Mouse (Mus musculus): Measurements from ENCODE around the gene Arhgef2. TPM values are rescaled to one million over a fixed set of nuclear protein-coding genes. Genes with fewer than 3 reads are reported as not detected.
"Not testable (repeated sequence)": the region's sequence is repeated elsewhere in the genome, so short reads cannot be mapped to it uniquely, and the experiment has no call there.

Gene Arhgef2
- polyA plus RNA-seq, 1 experiment from 2014 or later = 16.4 TPM

DNA sequence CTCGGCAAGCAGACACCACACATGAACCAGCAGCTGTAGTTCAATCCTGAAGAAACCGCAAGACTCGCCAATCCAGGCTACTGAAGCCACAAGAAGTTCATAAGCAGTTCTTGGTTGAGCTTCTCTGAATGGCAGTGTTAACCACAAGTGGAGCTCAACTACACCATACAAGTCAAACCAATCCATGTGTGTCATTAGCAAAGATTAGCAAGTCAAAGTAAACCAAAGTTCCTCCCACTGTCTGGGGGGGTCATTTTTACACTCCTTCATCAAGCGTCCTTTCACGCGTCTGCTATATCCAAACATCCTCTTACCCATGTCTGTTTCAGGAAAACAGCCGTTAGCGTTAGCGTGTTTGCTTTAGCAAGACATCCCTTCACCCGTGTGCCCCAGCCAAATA, 35.4 kb upstream of the Arhgef2 start:
- Histone ChIP-seq H3K36me3 (peaks cover 49% of the 10 kb centered on the region), H3K9ac (no peak overlapping the region), H3K27ac (no peak overlapping the region), H3K4me3 (replicated peaks) (no peak overlapping the region), H3K4me1 (replicated peaks) (peaks cover 23% of the 10 kb centered on the region), H3K4me2 (no peak overlapping the region), H3K9me3 (replicated peaks) (no peaks in the 10 kb centered on the region), H3K27me3 (no peaks in the 10 kb centered on the region)
- DNase-seq (no peak), ATAC-seq (ENCODE audit: low read depth) (no peak)
- 88% methylated on average over 10 of the region's 10 CpGs for WGBS (ENCODE audit: insufficient replicate concordance)

DNA sequence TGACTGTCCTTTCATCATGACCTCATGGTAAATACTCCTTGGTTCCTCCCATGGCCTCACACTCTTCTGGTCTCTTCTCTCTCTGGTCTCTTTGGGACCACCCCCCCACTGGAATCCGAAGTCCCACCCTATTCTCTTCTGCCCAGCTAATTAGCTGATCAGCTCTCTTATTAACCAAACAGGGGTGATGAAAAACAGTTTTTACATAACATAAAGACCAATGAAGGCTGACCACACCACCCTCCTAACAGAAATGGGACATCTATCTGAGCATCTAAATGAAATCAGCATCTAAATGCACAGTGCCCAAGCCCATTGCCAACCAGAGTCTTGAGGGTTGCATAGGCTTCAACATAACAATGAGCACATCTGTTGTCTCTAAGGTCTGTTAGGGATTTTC, 33.9 kb upstream of the Arhgef2 start:
- ATAC-seq (ENCODE audit: low read depth) (no peak), DNase-seq (no peak)
- Histone ChIP-seq H3K9ac (no peak overlapping the region), H3K9me3 (replicated peaks) (no peaks in the 10 kb centered on the region), H3K4me1 (replicated peaks) (peaks cover 15% of the 10 kb centered on the region), H3K4me2 (no peak overlapping the region), H3K27me3 (no peaks in the 10 kb centered on the region), H3K4me3 (replicated peaks) (no peak overlapping the region), H3K27ac (no peak overlapping the region), H3K36me3 (peaks cover 34% of the 10 kb centered on the region)
- WGBS (ENCODE audit: insufficient replicate concordance) = 80% methylated on average over 1 of the region's 1 CpGs

DNA sequence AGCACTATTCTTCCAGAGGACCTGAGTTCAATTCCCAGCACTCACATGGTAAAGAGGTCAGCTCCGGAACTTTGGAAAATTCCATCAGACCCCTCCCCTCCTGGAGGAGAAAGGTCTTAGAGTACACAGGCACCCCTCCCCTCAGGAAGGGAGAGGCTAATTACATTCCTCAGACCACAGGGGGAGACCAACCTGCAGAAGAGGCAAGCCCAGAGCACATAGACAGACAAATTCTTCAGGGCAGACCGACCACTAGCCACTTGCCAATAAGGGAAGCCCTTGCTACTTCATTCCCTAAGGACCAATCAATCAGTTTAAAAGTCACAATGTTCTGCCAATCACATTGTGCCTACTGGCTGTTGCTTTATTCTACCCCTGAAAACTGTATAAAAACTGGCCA, 32.9 kb upstream of the Arhgef2 start:
- Histone ChIP-seq H3K9ac (no peak overlapping the region), H3K4me3 (replicated peaks) (no peak overlapping the region), H3K4me2 (no peak overlapping the region), H3K36me3 (peaks cover 25% of the 10 kb centered on the region), H3K27ac (no peak overlapping the region), H3K9me3 (replicated peaks) (no peaks in the 10 kb centered on the region), H3K4me1 (replicated peaks) (peaks cover 10% of the 10 kb centered on the region), H3K27me3 (no peaks in the 10 kb centered on the region)
- 68% methylated on average over 2 of the region's 2 CpGs for WGBS (ENCODE audit: insufficient replicate concordance)
- no peak for DNase-seq
- ATAC-seq (ENCODE audit: low read depth) = no peak

DNA sequence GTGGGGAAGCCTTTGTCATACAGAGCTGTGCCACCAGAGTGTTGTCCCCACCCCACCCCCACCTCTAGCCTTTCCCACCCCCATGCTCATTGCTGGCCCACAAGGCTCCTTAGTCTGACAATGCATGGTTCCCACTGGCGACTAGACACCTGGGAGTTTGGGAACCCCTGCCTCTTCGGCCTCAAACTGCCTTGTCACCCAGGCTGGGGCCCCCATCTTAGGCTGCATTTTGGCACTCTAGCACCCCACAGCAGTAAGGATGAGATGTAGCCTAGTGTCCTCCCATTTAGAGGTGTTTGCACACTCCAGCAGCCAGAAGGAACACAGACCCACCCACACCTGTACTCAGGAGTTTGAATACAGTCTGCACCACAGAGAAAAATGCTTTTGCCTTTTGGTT, 32.0 kb upstream of the Arhgef2 start:
- Histone ChIP-seq H3K27ac (no peak overlapping the region), H3K4me3 (replicated peaks) (no peak overlapping the region), H3K27me3 (no peaks in the 10 kb centered on the region), H3K4me2 (no peak overlapping the region), H3K9me3 (replicated peaks) (no peaks in the 10 kb centered on the region), H3K36me3 (peaks cover 15% of the 10 kb centered on the region), H3K9ac (no peak overlapping the region), H3K4me1 (replicated peaks) (peaks cover 4% of the 10 kb centered on the region)
- DNase-seq (no peak), ATAC-seq (ENCODE audit: low read depth) (no peak)
- WGBS (ENCODE audit: insufficient replicate concordance) = 65% methylated on average over 2 of the region's 2 CpGs

DNA sequence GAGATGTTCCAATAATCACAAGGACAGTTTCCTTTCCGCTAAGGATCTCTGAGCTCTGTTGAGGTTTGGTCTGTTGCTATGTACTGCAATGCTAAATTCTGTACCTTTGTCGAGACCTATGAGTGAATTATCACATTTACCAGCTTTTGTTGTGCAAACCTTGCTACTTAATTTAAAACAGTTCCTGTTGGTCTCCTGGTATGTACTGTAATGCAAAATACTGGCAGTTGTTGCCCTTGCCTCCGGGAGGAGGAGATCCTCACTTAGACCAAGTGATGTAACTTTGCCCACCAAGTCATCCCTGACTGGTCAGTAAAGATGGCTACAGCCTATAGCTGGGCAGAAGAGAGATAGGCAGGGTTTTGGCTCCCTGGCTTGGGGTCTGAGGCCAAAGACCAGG, 30.2 kb upstream of the Arhgef2 start, which contains the start of gene Ssr2:
TSS of gene Ssr2 (plus strand) at position 337 of the 400 bp plus-strand sequence.
- Histone ChIP-seq H3K27me3 (no peaks in the 10 kb centered on the region), H3K9ac (no peak within 1 kb of the TSS), H3K4me3 (replicated peaks) (no peak within 1 kb of the TSS), H3K9me3 (replicated peaks) (no peaks in the 10 kb centered on the region), H3K4me1 (replicated peaks) (peaks cover 15% of the 10 kb centered on the region), H3K4me2 (no peak within 1 kb of the TSS), H3K36me3 (no peaks in the 10 kb centered on the region), H3K27ac (no peak within 1 kb of the TSS)
- WGBS (ENCODE audit: insufficient replicate concordance) = 72% methylated on average over 3 of the region's 3 CpGs
- DNase-seq = no peak
- ATAC-seq (ENCODE audit: low read depth) = no peak

DNA sequence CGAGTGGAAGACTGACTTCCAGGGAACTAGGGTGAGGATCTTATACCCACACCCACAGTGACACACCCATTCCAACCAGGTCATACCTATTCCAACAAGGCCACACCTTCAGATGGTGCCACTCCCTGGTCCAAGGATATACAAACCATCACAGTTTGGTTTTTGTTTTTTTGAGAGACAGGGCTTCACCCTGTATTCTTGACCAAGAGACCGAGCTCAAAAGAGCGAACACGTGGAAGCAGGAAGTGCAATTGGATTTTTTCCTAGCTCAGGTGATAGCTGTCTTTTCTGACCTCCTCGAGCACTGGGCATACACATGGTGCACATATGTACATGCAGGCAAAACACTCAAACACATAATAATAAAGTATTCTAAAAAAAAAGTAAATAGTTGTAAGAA, 27.9 kb upstream of the Arhgef2 start:
- not testable (repeated sequence) for DNase-seq
- 73% methylated on average over 5 of the region's 5 CpGs for WGBS (ENCODE audit: insufficient replicate concordance)

DNA sequence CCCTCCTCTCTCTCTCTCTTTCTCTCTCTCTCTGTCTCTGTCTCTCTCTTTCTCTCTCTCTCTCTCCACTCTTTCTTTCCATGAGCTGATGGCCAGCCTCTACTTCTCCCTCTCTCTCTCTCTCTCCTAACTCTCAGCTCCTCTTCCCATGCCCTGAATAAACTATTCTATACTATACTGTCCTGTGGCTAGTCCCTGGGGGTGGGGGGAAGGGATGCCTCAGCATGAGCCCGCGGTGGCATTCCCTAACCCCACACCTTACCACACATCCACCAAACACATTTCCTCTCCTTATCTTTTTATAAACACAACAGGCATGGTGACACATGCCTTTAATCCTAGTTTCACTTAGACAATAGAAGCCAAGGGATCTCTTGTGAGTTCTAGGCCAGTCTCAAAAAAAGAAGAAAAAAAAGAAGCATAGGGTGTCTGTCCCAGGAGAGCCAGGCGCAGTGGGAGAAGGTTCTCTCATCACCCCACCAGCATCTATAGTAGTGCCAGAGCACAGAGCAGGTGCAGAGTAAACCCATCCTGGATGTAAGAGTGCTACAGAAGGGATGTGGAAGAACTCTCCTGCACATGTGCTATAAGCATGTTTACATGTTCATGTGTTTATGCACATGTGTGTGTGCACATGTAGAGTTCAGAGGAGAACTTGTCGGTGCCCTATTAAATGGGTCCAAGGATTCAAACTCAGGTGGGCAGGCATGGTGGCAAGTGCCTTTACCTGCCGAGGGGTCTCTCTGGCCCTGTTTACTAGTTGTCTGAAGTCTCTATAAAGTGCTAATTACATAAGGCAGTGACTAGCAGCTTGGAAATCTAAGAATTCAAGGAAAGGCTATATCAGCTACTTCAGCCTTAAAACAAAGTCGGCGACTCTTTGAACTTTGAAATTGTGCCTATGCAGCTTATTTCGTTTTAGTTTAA, 27.0 kb upstream of the Arhgef2 start:
- Histone ChIP-seq H3K27ac (peak overlapping the region; percentile 9; the same call in 1 of the 2 replicates), H3K27me3 (no peaks in the 10 kb centered on the region), H3K4me3 (replicated peaks) (peak overlapping the region; percentile 97), H3K36me3 (peaks cover 32% of the 10 kb centered on the region), H3K9me3 (replicated peaks) (no peaks in the 10 kb centered on the region), H3K4me1 (replicated peaks) (peaks cover 23% of the 10 kb centered on the region), H3K4me2 (peak overlapping the region; percentile 83), H3K9ac (peak overlapping the region; percentile 96)
- DNase-seq = no peak
- ATAC-seq (ENCODE audit: low read depth) = peak; percentile 42; the same call in 1 of the 2 replicates
- WGBS (ENCODE audit: insufficient replicate concordance) = 39% methylated on average over 8 of the region's 8 CpGs

More for the DNA sequence above, 27.9 kb upstream of the Arhgef2 start:
- not testable (repeated sequence) for H3K4me2 ChIP-seq; ATAC-seq (ENCODE audit: low read depth); H3K27me3 ChIP-seq; H3K9me3 ChIP-seq (replicated peaks); H3K9ac ChIP-seq; H3K4me3 ChIP-seq (replicated peaks); H3K27ac ChIP-seq
- Histone ChIP-seq H3K36me3 (peaks cover 23% of the 10 kb centered on the region), H3K4me1 (replicated peaks) (peaks cover 23% of the 10 kb centered on the region)

DNA sequence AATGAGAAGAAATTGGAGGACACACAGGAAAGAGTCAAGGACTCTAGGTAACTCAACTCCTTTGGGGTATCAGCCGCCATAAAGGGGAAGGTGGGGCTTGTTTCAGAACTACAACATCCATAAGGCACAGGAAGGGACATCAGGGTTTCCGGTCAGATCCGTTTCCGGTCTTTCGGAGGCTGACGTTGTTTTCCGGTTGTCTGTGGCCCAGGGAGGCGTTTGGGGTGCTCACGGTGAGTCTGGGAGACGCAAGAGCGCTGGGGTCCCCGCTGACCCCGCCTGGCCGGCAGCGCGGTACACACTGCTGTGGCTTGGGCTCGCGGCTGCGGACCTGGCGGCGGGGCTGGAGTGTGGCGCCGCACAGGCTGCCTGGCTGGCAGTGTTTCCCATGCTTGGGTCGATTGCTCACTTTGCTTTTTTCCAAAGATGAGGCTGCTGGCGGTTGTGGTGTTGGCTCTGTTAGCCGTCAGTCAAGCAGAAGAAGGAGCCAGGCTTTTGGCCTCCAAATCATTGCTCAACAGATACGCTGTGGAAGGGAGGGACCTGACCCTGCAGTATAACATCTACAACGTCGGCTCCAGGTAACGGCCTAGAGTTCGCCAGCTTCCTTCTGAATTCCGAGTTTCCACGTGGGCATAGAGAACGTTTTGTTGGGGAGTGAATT, 26.2 kb upstream of the Arhgef2 start:
- H3K9me3 ChIP-seq (replicated peaks) = no peaks in the 10 kb centered on the region
- H3K4me3 ChIP-seq (replicated peaks) = peak overlapping the region; percentile 97
- H3K4me1 ChIP-seq (replicated peaks) = peaks cover 23% of the 10 kb centered on the region
- peak overlapping the region; percentile 96 for H3K9ac ChIP-seq
- peak overlapping the region; percentile 86 for H3K27ac ChIP-seq
- H3K36me3 ChIP-seq = peaks cover 40% of the 10 kb centered on the region
- H3K4me2 ChIP-seq = peak overlapping the region; percentile 83
- DNase-seq = peak; percentile 73
- WGBS (ENCODE audit: insufficient replicate concordance) = under 1% methylated on average over 34 of the region's 34 CpGs
- ATAC-seq (ENCODE audit: low read depth) = peak; percentile 89
- H3K27me3 ChIP-seq = no peaks in the 10 kb centered on the region

DNA sequence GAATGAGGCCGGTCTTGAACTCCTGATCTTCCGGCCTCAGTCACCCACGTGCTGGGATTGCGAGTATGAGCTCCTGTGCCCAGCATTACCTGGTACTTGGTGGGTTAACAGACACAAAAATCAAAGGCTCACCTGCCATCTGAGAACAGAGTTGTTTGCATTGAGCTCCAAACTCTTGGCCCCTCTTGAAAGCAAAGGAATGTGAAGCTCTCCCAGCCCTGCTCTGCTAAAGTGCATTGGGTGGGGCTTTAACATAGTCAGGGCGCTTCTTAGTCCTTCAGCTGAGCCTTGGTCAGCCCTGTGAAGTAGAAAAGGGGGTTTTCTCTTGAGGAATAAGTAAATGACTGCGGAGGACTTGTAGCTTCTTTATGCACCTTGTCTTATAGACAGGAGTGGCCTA, 20.0 kb upstream of the Arhgef2 start:
- peaks cover 74% of the 10 kb centered on the region for H3K36me3 ChIP-seq
- H3K9me3 ChIP-seq (replicated peaks) = no peaks in the 10 kb centered on the region
- DNase-seq (no peak), ATAC-seq (ENCODE audit: low read depth) (no peak)
- no peak overlapping the region for H3K9ac ChIP-seq
- H3K4me1 ChIP-seq (replicated peaks) = peaks cover 6% of the 10 kb centered on the region
- no peak overlapping the region for H3K27ac ChIP-seq
- no peak overlapping the region for H3K4me2 ChIP-seq
- H3K27me3 ChIP-seq = no peaks in the 10 kb centered on the region
- H3K4me3 ChIP-seq (replicated peaks) = no peak overlapping the region
- WGBS (ENCODE audit: insufficient replicate concordance) = 87% methylated on average over 6 of the region's 6 CpGs

DNA sequence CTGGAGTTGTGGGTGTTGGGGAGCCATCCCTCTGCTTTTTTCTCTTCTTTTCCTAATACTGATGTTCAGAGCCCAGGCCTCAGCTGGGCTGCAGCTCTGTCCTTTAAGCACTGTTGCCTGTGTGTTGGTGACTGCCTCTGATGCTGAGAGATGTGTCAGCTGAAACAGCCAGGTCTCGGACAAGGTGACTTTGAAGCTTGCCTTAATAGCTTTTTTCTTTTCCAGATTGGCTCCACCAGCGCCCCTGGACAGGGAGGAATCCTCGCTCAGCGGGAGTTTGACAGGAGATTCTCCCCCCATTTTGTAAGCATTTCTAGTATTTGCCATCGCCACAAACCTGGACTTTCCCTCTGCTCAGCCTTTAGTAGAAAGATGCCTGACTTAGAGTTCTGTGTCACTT, 19.1 kb upstream of the Arhgef2 start:
- Histone ChIP-seq H3K27me3 (no peaks in the 10 kb centered on the region), H3K36me3 (peaks cover 65% of the 10 kb centered on the region), H3K4me1 (replicated peaks) (peaks cover 8% of the 10 kb centered on the region; the same call in 1 of the 2 replicates), H3K4me3 (replicated peaks) (no peak overlapping the region), H3K27ac (no peak overlapping the region), H3K9ac (no peak overlapping the region), H3K4me2 (no peak overlapping the region), H3K9me3 (replicated peaks) (no peaks in the 10 kb centered on the region)
- DNase-seq (no peak), ATAC-seq (ENCODE audit: low read depth) (no peak)
- WGBS (ENCODE audit: insufficient replicate concordance) = 85% methylated on average over 5 of the region's 5 CpGs

DNA sequence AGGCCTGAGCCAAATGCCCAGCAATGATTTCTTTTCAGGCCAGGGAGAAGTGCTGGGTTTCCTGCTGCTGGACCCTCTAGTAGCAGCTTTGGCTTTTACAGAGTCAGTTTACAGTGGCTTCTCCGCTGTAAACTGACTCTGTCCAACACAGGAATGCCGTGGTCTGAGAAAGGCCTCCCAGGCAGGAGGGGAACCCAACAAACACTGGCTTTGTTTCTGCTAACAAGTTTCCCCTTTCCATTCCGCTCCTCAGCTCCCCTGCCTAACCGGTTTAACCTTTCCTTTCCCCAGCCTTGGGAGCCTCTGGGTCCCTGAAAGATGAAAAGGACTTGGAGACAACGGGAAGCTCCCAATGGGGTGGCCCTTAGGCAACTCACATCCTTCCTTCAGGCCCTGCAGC, 15.5 kb upstream of the Arhgef2 start:
- no peaks in the 10 kb centered on the region for H3K9me3 ChIP-seq (replicated peaks)
- no peak for ATAC-seq (ENCODE audit: low read depth)
- no peak overlapping the region for H3K9ac ChIP-seq
- H3K27me3 ChIP-seq = no peaks in the 10 kb centered on the region
- peaks cover 36% of the 10 kb centered on the region for H3K36me3 ChIP-seq
- no peak overlapping the region for H3K4me2 ChIP-seq
- H3K4me1 ChIP-seq (replicated peaks) = peaks cover 28% of the 10 kb centered on the region
- H3K4me3 ChIP-seq (replicated peaks) = no peak overlapping the region
- no peak overlapping the region for H3K27ac ChIP-seq
- no peak for DNase-seq
- WGBS (ENCODE audit: insufficient replicate concordance) = 37% methylated on average over 5 of the region's 5 CpGs
